Mouse (Mus musculus): ENCODE results near the gene BC107364.
A peak's percentile ranks its signal among the peaks of the same experiment; 100 is the strongest.
"Not testable (repeated sequence)": the region's sequence is repeated elsewhere in the genome, so short reads cannot be mapped to it uniquely, and the experiment has no call there.

Gene BC107364

DNA sequence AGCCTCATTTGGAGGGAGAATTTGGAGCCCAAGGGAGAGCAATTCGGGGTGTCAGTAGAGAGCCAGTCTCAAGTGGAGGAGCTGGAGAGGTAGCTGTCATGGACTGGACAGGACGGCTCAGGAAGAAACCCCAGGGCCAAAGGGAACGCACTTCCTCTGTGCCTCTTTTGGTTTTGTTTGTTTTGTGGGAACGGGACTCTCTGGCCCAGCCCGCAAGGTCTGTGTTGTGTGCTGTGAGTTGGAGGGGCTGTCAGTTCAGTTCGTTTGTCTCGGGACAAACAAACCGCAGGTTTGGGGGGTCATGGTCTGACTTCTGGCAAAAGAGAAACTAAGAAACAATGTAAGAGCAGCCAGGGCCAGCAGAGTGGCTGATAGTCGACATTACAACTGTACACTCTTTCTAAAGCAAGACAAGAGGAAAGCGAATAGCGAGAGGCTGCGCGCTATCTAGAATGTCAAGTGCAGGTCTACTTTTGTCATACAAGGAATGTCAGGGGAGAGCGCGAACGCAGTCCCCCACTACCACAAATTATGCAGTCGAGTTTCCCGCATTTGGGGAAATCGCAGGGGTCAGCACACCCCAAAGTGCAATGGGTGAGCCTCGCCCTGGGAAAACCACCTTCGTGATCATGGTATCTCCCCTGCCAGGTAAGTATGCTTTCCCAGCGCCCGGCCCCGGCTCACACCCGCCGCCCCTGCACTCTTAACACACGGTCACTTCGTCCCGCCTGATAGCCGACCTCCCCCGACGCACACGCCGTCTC is 34.1 kb upstream of the BC107364 start:
- not testable (repeated sequence) for DNase-seq (ENCODE audit: low read depth, low spot score)

DNA sequence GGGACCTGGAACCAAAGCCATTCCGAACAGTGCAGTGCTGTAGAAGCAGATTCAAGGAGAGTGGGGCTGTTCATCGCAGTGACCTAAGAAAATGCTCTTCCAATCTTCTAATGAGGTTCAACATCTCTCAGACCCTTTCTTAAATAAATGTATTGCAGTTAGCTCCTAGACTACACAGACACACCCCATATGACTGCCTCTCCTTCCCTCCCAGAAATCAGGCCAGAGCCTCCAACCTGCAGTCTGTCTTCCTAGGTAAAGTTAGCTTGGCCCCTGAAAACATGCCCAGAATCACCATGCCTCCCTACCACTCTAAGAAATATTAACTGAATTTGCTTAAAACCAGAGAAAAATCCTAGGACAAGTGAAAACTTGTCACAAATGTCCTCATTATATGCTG is 33.3 kb upstream of the BC107364 start:
- no peak for DNase-seq (ENCODE audit: low read depth, low spot score)

DNA sequence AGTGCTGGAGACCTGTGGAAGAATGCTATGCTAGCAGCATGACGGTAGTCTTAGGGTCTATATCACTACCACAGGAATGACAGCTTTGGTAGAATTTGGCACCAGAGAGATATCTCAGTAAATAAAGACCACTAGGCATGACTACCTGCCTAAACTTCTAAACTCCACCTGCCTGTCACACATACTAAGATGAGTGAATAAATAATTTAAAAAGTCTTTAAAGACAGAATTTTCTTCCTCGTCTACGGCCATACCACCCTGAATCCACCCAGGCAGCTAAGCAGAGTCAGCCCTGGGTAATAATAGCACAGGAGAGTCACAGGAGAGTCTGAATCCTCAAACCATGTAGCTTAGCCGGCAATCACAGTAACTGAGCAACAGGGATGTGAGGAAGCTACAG is 32.8 kb upstream of the BC107364 start:
- no peak for DNase-seq (ENCODE audit: low read depth, low spot score)

DNA sequence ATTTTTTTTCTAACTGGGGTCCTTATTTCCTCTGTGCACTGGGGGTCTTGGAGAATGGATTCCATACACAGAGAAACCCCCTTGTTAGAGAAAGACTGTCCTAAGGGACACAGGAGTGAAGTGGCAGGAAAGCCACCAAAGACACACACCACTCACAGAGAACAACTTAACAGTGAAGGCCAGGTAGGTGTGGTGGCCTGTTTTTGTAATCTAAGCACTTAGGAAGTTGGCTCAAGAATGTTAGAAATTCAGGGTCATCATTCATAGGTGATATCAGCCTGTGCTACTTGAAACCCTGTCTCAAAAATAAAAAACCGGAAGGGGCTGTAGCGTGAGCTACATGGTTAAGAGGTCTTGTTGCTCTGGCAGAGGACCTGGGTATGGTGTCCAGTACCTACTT is 31.8 kb upstream of the BC107364 start:
- no peak for DNase-seq (ENCODE audit: low read depth, low spot score)

DNA sequence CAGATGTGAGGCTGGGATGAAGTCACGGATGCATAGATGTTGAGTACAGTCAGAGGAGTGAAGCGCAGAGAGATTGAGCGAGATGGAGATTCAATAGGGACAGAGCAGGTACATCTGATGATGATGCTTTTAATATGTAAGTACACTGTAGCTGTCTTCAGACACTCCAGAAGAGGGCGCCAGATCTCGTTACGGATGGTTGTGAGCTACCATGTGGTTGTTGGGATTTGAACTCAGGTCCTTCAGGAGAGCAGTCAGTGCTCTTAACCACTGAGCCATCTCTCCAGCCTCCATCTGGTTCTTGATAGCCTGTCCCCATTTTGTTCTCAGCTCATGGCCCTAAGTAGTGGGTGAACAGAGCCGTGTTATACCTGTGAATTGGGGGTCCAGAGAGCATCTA is 30.9 kb upstream of the BC107364 start:
- peak; percentile 53 for DNase-seq (ENCODE audit: low read depth, low spot score)

DNA sequence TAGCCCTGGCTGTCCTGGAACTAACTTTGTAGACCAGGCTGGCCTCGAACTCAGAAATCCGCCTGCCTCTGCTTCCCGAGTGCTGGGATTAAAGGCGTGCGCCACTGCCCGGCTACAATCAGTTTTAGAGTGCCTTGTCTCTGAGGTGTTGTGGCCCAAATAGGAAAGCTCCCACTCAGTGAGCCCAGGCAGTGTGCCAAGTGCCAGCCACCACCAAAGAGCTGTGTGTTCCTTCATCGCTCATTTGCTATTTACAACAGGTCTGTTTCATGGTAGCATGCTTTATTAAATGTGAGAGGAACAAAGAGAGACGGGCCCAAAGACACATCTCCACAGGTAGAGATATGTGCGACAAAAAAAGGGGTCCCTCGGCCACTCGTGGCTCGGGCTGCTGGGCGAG is 30.3 kb upstream of the BC107364 start:
- DNase-seq (ENCODE audit: low read depth, low spot score), result no peak

DNA sequence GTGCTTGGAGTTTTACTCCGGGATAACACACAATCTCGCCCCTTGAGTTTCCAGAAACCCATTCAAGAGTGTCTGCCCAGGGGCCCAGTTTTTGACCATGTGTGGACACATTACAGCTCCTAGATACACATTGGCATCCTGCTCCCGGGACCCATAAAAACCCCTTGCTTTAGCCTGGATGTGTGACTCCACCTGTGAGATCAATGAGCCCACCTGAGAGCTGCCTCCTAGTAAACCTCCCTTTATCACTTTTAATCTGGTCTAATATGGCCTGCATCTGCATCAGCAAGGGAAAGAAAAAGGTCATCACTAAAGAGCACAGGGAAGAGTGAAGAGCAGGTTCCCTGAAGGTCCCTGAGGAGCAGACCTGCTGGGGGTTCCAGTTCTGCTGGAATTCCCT is 29.8 kb upstream of the BC107364 start:
- no peak for DNase-seq (ENCODE audit: low read depth, low spot score)

DNA sequence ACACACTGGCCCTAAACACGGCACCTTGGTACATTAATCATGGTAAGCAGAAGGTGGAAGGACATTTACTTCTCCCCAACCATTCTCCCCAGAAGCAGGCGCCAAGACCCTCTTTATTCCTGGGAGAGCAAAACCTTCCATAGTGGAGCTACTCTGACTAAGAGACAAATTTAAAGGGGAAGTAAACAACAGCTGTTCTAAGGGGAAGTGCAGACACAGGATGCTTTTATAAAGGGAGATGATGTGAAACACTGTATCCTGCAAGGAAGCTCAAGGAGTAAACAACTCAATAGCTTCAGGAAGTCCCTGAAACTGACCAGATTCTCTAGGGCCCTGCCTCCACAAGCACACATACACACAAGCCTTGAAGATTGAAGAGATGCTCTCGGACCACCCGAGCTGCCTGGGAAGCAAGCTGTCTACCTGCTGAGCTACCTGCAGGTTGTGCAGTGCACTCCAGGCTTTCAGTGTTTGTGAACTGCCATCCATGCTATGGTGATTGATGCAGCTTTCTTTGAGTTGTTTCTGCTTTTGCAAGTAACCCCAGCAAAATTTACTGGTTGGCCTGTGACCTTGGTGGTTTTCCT is 28.7 kb upstream of the BC107364 start:
- DNase-seq (ENCODE audit: low read depth, low spot score), result no peak

DNA sequence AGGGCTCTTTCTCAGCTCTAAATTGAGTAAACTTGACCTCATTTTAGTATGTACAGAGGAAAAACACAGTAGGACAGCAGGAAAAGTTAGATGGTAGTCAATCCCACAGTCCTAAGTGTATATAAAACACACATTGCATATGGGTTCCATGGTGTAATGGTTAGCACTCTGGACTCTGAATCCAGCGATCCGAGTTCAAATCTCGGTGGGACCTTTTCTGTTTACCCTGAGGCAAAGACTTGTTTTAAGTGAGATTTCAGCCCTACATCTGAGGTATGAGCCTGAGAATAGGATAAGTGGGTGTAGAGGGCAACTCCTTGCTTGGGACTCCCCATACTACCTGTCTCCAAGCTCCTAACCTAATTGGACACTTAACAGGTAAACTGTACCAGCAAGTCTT is 27.1 kb upstream of the BC107364 start:
- DNase-seq (ENCODE audit: low read depth, low spot score), result peak; percentile 92

DNA sequence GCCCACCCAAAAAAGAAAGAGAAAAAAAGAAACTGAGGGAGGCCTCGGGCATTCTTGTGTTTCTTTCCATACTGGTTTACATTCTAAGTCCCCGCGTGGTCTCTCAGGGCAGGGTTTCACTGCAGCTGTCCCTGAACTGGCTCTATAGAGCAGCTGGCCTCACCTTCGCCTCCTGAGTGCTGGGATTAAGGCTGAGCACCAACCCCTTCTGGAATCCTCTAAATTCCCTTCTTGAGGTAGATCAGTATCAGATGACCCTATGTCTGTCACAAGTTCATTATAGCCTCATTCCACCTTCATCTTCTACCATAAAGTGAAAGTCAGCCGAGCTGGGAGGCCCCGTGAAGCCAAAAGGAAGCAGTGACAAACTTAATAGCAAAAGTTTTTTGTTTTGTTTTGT is 25.5 kb upstream of the BC107364 start:
- no peak for DNase-seq (ENCODE audit: low read depth, low spot score)

DNA sequence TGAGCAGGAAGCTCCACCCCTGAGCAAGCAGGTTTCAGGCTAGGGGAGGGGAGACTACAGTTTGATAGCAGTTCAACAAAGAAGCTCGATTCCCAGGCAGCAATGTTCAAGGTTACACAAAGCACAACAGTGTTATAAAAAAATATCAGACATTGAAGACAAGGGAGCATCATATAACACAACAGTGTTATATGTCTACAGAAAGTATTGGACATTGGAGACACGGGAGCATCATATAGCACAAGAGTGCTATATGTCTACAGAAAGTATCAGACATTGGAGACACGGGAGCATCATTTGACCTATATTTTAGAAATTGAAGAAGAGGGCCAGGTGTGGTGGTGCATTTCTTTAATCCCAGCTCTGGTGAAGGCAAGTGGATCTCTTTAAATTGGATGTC is 25.0 kb upstream of the BC107364 start:
- DNase-seq (ENCODE audit: low read depth, low spot score), result no peak

DNA sequence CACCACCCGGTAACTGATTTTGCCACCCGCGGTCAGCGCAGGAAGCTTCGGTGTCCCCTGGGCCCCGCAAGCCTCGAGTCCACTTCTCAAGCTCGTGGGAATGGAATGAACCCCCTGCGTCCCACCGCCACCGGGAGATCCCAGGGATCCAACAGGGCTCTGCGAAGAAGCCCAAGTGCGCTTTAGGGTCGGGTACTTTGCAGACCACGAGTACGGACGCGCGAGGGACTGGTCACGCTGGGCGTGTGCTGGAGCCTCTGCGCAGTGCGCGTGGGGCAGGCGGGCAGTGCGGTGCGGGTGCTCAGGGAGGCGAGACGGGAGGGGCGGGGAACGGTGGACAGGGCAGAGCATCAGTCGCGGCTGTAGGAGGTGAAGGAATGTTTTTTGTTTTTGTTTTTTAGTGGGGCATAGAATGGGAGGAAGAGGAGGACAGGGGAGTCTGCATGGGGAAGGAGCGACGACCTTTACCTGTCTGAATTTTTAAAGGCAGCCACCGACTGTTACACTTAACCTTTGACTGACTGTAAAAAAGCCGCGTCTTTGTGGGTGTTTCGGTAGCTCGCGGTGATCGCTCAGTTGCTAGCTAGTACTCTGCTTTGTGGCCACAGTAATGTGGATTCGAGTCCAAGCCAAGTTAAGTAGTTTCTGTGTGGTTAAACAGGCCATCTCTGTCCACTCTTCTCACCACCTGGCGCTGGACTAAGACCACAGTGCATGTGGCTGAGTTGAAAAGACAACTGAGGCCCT is 23.0 kb upstream of the BC107364 start:
- DNase-seq (ENCODE audit: low read depth, low spot score), result no peak

DNA sequence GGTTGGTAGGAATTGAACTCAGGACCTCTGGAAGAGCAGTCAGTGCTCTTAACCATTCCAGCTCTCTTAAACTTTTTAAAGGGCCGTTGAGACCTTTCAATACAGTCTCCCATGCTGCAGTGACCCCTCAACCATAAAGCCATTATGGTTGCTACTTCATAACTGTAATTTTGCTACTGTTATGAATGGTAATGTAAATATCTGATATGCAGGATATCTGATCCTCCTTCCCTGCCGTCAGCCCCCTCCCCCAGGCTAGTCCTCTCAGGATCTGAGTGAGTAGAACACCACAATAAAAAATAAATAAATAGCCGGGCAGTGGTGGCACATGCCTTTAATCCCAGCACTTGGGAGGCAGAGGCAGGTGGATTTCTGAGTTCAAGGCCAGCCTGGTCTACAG is 21.4 kb upstream of the BC107364 start:
- DNase-seq (ENCODE audit: low read depth, low spot score), result not testable (repeated sequence)

DNA sequence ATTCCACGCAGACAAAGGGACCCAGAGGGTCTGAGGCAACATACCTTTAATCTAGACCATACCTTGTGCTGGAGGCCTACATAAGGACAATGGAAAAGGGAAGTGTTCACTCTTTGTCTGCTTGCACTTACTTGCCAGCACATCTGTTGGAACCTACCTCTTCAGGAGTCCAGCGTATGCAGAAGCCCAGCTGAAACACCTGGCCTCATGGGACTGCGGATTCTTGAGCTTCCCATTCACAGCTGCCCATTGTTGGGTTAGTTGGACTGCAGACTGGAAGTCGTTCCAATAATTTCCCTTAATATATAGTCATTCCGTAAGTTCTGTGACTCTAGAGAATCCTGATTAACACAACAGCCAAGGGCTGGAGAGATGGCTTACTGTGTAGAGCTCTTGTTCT is 20.0 kb upstream of the BC107364 start:
- DNase-seq (ENCODE audit: low read depth, low spot score), result no peak

DNA sequence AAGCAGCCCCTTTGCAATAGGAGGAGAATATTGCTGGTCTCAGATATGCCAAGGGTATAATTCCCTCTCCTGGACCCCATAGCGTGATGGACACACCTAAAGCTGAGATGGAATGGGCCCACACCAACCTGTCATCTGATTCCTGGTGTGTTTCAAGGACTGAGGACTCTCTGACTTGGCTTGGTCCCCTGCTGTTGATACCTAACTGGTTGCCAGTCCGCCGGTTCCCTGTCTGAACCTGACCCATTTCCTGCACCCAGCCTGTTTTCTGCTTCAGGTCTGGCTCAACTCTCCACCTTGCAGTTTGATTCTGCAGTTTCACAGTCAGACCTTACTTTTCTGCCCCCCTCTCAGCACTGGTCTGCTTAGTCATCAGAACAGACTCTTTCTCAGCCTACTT is 17.5 kb upstream of the BC107364 start:
- no peak for DNase-seq (ENCODE audit: low read depth, low spot score)

DNA sequence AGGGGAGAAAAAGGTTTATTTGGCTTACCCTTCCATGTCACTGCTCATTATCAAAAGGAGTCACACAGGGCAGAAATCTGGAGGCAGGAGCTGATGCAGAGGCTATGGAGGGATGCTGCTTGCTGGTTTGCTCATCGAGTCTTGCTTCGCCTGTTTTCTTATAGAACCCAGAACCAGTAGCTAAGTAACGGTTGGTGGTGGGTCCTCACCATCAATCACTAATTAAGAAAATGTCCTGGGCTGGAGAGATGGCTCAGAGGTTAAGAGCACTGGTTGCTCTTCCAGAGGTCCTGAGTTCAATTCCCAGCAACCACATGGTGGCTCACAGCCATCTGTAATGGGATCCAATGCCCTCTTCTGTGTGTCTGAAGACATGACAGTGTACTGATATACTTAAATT is 16.2 kb upstream of the BC107364 start:
- not testable (repeated sequence) for DNase-seq (ENCODE audit: low read depth, low spot score)

DNA sequence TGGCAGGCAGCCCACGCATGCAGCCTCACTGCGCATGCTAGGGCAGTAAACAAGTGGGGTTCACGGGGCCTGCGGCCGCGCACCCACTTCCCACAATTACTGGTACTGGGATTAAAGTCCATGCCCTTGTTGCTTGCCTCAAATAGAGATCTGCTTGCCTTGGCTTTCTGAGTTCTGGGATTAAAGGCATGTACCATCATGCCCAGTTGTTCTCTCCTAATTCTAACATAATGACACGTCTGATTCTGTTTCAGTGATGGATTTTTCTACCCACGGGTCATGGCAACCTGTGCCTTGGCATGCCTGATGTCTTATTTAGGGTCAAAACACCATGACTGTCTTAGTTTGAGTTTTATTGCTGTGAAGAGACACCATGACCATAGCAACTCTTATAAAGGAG is 15.5 kb upstream of the BC107364 start:
- DNase-seq (ENCODE audit: low read depth, low spot score), result no peak

DNA sequence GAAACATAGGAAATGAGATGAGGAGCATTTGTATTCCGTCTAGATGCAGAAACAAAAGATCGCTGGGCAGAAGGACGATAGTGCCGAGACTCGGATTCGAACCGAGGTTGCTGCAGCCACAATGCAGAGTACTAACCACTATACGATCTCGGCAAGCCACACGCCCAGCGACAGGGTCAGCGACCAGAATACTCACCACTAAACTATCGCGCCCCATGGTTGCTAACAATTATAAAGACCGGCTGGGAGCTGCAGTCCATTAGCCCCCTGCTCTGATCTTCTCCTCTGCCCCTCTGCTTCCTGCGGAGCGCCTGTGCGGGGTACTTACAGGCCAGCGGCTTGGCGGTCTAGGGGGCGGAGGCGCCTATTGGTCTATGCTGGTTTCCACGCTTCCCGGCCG is 11.8 kb upstream of the BC107364 start:
- DNase-seq (ENCODE audit: low read depth, low spot score), result peak; percentile 89

DNA sequence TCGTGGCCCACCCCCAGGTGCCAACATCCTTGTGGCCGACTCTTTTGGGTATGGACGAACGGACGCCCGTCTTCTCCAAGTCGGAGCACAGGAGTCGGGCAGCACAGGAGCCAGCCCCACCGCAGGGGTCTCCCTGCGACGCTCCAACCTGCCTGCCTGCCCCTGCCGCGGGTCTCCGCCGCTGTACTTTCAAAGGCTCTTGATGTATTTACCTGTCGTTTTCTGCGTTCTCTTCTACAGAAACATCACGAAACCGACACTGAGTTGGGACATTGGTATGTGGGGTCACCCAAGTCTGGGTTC is 8.4 kb upstream of the BC107364 start:
- DNase-seq (ENCODE audit: low read depth, low spot score), result not testable (repeated sequence)

DNA sequence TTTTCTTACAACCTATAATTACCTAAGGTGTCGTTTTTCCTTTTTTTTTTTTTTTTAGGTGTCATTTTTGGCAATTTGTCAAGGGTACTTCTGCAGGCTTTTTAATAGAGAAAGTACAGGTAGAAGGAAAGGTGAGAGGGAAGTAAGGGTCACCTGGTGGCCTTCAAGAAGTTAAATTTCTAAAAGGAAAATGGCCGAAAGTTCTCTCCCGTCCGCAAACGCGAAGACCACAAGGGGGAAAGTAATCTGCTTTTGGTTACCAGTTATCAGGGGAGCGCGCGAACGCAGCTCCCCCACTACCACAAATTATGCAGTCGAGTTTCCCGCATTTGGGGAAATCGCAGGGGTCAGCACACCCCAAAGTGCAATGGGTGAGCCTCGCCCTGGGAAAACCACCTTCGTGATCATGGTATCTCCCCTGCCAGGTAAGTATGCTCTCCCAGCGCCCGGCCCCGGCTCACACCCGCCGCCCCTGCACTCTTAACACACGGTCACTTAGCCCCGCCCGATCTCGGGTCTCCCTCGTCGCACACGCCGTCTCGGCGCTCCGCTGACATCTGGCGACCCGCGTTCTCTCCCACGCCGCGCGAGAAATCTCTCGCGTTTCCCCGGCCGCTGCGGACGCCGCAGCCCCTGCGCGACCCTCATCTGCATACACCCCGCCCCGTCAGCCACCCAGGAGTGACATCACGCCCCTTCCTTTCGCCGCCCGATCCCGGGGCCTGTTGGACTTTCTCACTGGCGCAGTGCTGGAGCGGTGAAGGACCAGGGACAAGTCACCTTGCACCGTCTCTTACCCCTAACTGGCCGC is 7.9 kb upstream of the BC107364 start:
- DNase-seq (ENCODE audit: low read depth, low spot score), result not testable (repeated sequence)

DNA sequence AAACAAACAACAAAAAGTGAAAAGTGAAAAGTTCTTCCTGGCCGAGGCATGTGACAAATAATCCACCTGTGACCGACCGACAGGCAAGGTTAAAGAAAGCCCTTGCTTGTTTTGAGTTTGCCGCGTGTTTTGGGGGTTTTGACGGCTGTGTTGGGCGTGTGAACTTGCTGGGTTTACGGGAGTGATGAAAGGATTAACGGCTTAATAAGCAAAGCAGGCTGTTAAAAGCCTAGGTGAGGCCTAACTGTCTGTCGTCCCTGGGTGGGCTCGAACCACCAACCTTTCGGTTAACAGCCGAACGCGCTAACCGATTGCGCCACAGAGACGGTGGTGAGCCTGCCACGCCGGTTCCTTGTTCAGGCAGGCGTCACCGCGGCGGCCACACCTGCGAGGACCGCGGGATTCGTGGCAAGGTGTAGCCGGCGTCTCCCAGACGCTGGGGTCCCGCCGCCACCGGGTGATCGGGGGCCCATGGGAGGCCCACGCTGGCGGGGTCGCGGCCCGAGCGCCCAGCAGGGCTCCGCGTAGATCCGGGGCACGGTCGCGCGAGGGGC is 6.9 kb upstream of the BC107364 start:
- not testable (repeated sequence) for DNase-seq (ENCODE audit: low read depth, low spot score)

DNA sequence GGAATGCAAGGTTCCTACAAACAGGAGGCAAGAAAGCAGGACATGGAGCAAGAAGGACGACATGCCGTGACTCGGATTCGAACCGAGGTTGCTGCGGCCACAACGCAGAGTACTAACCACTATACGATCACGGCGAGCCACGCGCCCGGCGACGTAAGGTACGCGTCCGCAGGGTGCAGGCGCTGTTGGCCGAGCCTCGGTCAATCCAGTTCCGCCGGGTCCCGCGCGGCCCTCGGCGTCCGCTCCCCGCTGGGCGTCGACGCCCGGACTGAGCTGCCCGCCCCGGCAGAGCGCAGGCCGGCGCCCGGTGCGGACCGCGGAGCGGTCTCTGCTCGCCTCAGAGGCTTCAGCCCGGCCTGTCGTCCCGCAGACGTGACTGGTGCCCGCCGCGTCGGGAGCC is 5.9 kb upstream of the BC107364 start:
- not testable (repeated sequence) for DNase-seq (ENCODE audit: low read depth, low spot score)
